Comparison of ENCODE assay signal across 17 mouse cellular contexts in genomic region chr5:86102176-86102575, GRCm38 (mm10).
"Had no signal": no experiment of that assay in that cellular context is flagged by ENCODE, and none has a peak within 500 bp of the region (broad histone marks: within the 10 kb centered on the region; RNA-seq: fewer than 3 reads in every experiment).

No protein-coding gene starts in this region.

- H3K4me3 ChIP-seq: midbrain, embryonic 10.5 days; myocyte; neural tube, embryonic 13.5 days; neural tube, embryonic 15.5 days had no signal

- H3K4me1 ChIP-seq: midbrain, embryonic 10.5 days; neural tube, embryonic 13.5 days; neural tube, embryonic 15.5 days had no signal

- H3K4me2 ChIP-seq: lung, embryonic 14.5 days; neural tube, embryonic 13.5 days; neural tube, embryonic 15.5 days had no signal

- H3K27me3 ChIP-seq: neural tube, embryonic 13.5 days; neural tube, embryonic 15.5 days had no signal

- H3K9ac ChIP-seq: liver, embryonic 14.5 days; lung, embryonic 14.5 days; neural tube, embryonic 13.5 days; neural tube, embryonic 15.5 days had no signal

- H3K9me3 ChIP-seq: midbrain, embryonic 10.5 days; neural tube, embryonic 13.5 days; neural tube, embryonic 15.5 days had no signal

- H3K27ac ChIP-seq: liver, embryonic 14.5 days; midbrain, embryonic 10.5 days; neural tube, embryonic 13.5 days; neural tube, embryonic 15.5 days had no signal

- DNase-seq: lung, adult 18-20 months; lung, embryonic 14.5 days; lung, postnatal 10 days; lung, postnatal 4 days; retina, postnatal 1 day; right cerebral cortex, adult 18-20 months; right cerebral cortex, postnatal 25 days; right cerebral cortex, postnatal 4 days; spleen, adult 18-20 months; thymus, adult 18-20 months; thymus, postnatal 14 days; thymus, postnatal 36 days had no signal
